Mouse (Mus musculus): ENCODE measurements around the gene Ndrg3.
"Not testable (repeated sequence)": the region's sequence is repeated elsewhere in the genome, so short reads cannot be mapped to it uniquely, and the experiment has no call there.

- TF ChIP-seq MYOD1 (IDR thresholded peaks at IDR 0.05; ENCODE audit: control insufficient read depth, insufficient read length, low read depth); CTCF (IDR thresholded peaks at IDR 0.05; ENCODE audit: control insufficient read depth, insufficient read depth, insufficient read length); FOSL1 (IDR thresholded peaks at IDR 0.05; ENCODE audit: insufficient read depth, low read length, poor library complexity, severe bottlenecking); CEBPB (IDR thresholded peaks at IDR 0.05; ENCODE audit: low read depth); USF1 (IDR thresholded peaks at IDR 0.05; ENCODE audit: low read depth): not testable (repeated sequence)
Measured at GRCm38 (mm10) chr2:156925611-156926010, 66.2 kb downstream of the Ndrg3 start.
